Mouse (Mus musculus) kidney, adult 2 months (tissue): ENCODE measurements at regions not wholly inside any gene's neighbourhood (a gene's known extent, or its start where the extent isn't known, plus 50 kb on each side); places are given as distances from the start of the nearest gene placed in this dataset.

Experiments used
- CTCF ChIP-seq: fragments of 200-500 bp; conservative IDR thresholded peaks from 2 replicates; pipeline ENCODE4 v1.5.1; 2011; ENCODE audit warnings: low read depth, mild to moderate bottlenecking, control low read depth, low read length, moderate library complexity, mixed read lengths; ENCODE audit not compliant: insufficient read depth, insufficient read length
- POLR2A ChIP-seq: fragments of 200-500 bp; IDR thresholded peaks from one replicate; pipeline ENCODE4 v1.6.1; 2011; ENCODE audit warnings: low read depth, low read length, control low read depth

DNA sequence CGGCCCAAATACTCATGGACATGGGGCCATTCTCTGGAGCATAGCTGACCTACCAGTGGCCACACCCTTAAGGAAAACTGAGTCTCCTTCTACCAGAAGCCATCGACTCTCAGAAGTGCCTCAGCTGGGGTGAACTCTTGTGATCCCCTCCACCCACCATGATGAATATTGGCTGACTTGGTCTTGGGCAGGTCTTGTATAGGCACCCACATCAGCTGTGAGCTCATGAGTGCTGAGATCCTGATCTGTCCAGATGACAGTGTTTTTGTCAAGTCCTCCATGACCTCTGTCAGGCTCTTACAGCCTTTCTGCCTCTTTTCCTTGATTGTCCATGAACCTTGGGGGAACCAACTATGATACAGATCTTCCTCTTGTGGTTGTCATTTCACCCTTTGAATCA, 99.9 kb upstream of the Smad1 start:
- TF ChIP-seq CTCF (no peak), POLR2A (no peak)
